Mouse (Mus musculus) myocyte (in vitro differentiated cells): ENCODE measurements around the gene Tmem189. TPM values are rescaled to one million over a fixed set of nuclear protein-coding genes. Genes with fewer than 3 reads are reported as not detected.

Experiments used
- H3K27me3 ChIP-seq: one replicate; pipeline ENCODE4 v1.6.1; 2011; ENCODE audit not compliant: control insufficient read depth, insufficient read depth, insufficient read length
- H3K36me3 ChIP-seq: one replicate; pipeline ENCODE4 v1.6.1; 2011; ENCODE audit not compliant: control insufficient read depth, insufficient read depth
- H3K4me2 ChIP-seq: one replicate; pipeline ENCODE4 v1.6.1; 2011; ENCODE audit warnings: low read depth, control low read depth
- H3K4me3 ChIP-seq: one replicate; pipeline ENCODE4 v1.5.1; 2011; ENCODE audit warnings: mild to moderate bottlenecking, control low read depth, moderate library complexity
- H3K79me2 ChIP-seq: one replicate; pipeline ENCODE4 v1.6.1; 2011; ENCODE audit not compliant: control insufficient read depth, insufficient read depth
- H3ac ChIP-seq: one replicate; pipeline ENCODE4 v1.6.1; 2011; ENCODE audit not compliant: control insufficient read depth, insufficient read length
- CEBPB ChIP-seq: IDR thresholded peaks from 2 replicates; pipeline ENCODE4 v1.6.1; 2011; ENCODE audit warnings: mild to moderate bottlenecking, moderate library complexity; ENCODE audit not compliant: poor library complexity, insufficient read depth, severe bottlenecking
- E2F4 ChIP-seq: IDR thresholded peaks from one replicate; pipeline ENCODE4 v1.6.1; 2011; ENCODE audit warnings: mild to moderate bottlenecking, control low read depth, moderate library complexity; ENCODE audit not compliant: insufficient read depth
- MAX ChIP-seq: IDR thresholded peaks from one replicate; pipeline ENCODE4 v1.6.1; 2011; ENCODE audit warnings: low read depth, mild to moderate bottlenecking, control low read depth
- MYOD1 ChIP-seq, 3 experiments: IDR thresholded peaks; one replicate each; pipeline ENCODE4 v1.6.1; 2011; ENCODE audit warnings: control low read depth in 2 of 3, low read depth in 2 of 3, mild to moderate bottlenecking in 2 of 3, moderate library complexity in 1 of 3; ENCODE audit not compliant: insufficient read length in 2 of 3, control insufficient read depth in 1 of 3
- MYOG ChIP-seq, 3 experiments: IDR thresholded peaks; one replicate each; pipeline ENCODE4 v1.6.1; 2011; ENCODE audit warnings: control low read depth in 2 of 3, low read depth in 2 of 3, mild to moderate bottlenecking in 2 of 3; ENCODE audit not compliant: insufficient read length in 2 of 3, control insufficient read depth in 1 of 3, insufficient read depth in 1 of 3
- POLR2A ChIP-seq: IDR thresholded peaks from one replicate; pipeline ENCODE4 v1.6.1; 2011; ENCODE audit warnings: low read depth, mild to moderate bottlenecking, control low read depth, moderate library complexity; ENCODE audit not compliant: insufficient read length
- POLR2AphosphoS2 ChIP-seq: IDR thresholded peaks from one replicate; pipeline ENCODE4 v1.6.1; 2011; ENCODE audit warnings: low read depth, control low read depth; ENCODE audit not compliant: insufficient read length
- REST ChIP-seq: IDR thresholded peaks from one replicate; pipeline ENCODE4 v1.6.1; 2011; ENCODE audit warnings: mild to moderate bottlenecking, control low read depth, moderate library complexity; ENCODE audit not compliant: insufficient read depth, insufficient read length
- SRF ChIP-seq: IDR thresholded peaks from one replicate; pipeline ENCODE4 v1.6.1; 2011; ENCODE audit warnings: low read depth; ENCODE audit not compliant: control insufficient read depth, insufficient read length
- TCF12 ChIP-seq: IDR thresholded peaks from one replicate; pipeline ENCODE4 v1.6.1; 2011; ENCODE audit warnings: mild to moderate bottlenecking, control low read depth; ENCODE audit not compliant: poor library complexity, insufficient read depth, severe bottlenecking
- TCF3 ChIP-seq: IDR thresholded peaks from one replicate; pipeline ENCODE4 v1.6.1; 2011; ENCODE audit warnings: low read depth, control low read depth; ENCODE audit not compliant: insufficient read length
- USF1 ChIP-seq: IDR thresholded peaks from one replicate; pipeline ENCODE4 v1.6.1; 2011; ENCODE audit warnings: low read depth, mild to moderate bottlenecking, control low read depth, moderate library complexity
- polyA plus RNA-seq: library from polyadenylated mRNA; unstranded; fragments of >200 nt; fragmentation: generic; extraction: Trizol; gene quantifications from one replicate; pipeline ENCODE4 v1.2.1, GENCODE M21; 2012; ENCODE audit warnings: missing spikeins

Gene Tmem189
- polyA plus RNA-seq, 1 experiment, result 91.9 TPM

DNA sequence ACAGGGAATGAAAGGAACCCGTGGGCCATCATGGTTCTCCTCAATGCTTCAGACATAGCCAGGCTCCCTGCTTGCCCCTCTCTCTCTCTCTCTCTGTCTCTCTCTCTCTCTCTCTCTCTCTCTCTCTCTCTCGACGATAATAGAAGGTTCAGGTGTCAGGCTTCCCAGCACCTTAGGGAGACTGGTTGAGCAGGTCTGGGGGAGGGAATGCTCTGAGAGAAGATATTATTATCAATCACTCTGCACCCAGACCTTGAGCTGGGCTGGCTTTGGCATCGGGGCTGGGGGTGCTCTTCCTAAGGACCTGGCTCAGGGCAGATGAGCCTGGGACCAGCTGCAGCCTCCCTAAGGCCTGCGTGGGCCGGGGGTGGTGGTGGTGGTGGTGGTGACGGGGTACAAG, 40.4 kb upstream of the Tmem189 start:
- Histone ChIP-seq H3K4me2 (no peak overlapping the region), H3K27me3 (no peaks in the 10 kb centered on the region), H3K36me3 (no peaks in the 10 kb centered on the region), H3K4me3 (no peak overlapping the region), H3ac (no peak overlapping the region), H3K79me2 (no peaks in the 10 kb centered on the region)
- TF ChIP-seq E2F4 (no peak), SRF (no peak), TCF3 (no peak), USF1 (no peak), MAX (no peak), POLR2A (no peak), MYOG (IDR thresholded peaks at IDR 0.05; ENCODE audit: control insufficient read depth in 1 of 3, insufficient read depth in 1 of 3, insufficient read length in 2 of 3, low read depth in 2 of 3) (no peak), POLR2AphosphoS2 (no peak), REST (no peak), TCF12 (no peak), MYOD1 (IDR thresholded peaks at IDR 0.05; ENCODE audit: control insufficient read depth in 1 of 3, insufficient read length in 2 of 3, low read depth in 2 of 3) (no peak), CEBPB (no peak)

DNA sequence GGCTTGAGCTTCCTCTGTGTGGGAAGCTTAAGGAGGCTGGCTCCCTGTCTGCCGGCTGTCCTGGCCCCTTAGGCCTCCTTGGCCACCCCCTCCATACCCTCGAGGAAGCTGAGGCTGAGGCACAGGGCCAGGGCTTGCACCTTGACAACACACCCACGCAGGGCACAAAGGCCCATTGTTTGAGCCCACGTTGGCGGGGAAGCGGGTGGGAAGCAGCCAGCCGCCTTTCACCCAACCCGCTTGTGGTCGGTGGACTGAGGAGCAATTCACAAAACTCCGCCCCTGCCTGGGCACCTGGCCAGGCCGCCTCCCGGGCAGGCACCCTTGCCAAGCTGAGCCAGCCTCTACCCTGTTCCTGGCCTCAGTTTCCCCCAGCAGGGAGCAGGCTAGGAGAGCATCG, 37.5 kb upstream of the Tmem189 start:
- Histone ChIP-seq H3K79me2 (no peaks in the 10 kb centered on the region), H3K36me3 (no peaks in the 10 kb centered on the region), H3ac (no peak overlapping the region), H3K27me3 (no peaks in the 10 kb centered on the region), H3K4me3 (no peak overlapping the region), H3K4me2 (peak overlapping the region; percentile 25)
- TF ChIP-seq CEBPB (no peak), USF1 (no peak), MYOD1 (IDR thresholded peaks at IDR 0.05; ENCODE audit: control insufficient read depth in 1 of 3, insufficient read length in 2 of 3, low read depth in 2 of 3) (peak in 2 of 3 experiments; percentile 2 to 37), POLR2AphosphoS2 (no peak), TCF3 (no peak), MYOG (IDR thresholded peaks at IDR 0.05; ENCODE audit: control insufficient read depth in 1 of 3, insufficient read depth in 1 of 3, insufficient read length in 2 of 3, low read depth in 2 of 3) (peak in 1 of 3 experiments; percentile 38), MAX (no peak), SRF (no peak), TCF12 (no peak), POLR2A (no peak), E2F4 (no peak), REST (no peak)

DNA sequence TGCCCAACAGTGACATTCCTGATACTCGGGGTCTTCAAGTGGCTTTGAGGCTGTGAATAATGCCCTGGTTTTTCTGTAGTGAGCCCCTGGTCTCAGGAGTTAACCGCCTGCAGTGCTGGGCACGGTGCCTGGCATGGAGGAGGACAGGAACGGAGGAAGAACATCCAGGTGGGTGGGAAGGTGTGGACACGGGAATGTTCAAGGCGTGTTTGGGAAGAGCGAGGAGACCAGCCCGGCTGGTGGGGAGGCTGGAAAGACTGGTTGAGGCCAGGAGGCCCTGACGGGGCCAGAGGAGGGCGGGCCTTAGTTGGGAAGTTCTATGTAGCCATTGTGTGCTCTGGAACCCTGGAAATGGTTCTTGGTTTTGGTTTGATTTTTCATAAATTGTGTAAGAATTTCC, 36.3 kb upstream of the Tmem189 start:
- Histone ChIP-seq H3K4me2 (no peak overlapping the region), H3K27me3 (no peaks in the 10 kb centered on the region), H3K4me3 (no peak overlapping the region), H3ac (no peak overlapping the region), H3K79me2 (no peaks in the 10 kb centered on the region), H3K36me3 (no peaks in the 10 kb centered on the region)
- no peak for TF ChIP-seq USF1
- no peak for TF ChIP-seq SRF

DNA sequence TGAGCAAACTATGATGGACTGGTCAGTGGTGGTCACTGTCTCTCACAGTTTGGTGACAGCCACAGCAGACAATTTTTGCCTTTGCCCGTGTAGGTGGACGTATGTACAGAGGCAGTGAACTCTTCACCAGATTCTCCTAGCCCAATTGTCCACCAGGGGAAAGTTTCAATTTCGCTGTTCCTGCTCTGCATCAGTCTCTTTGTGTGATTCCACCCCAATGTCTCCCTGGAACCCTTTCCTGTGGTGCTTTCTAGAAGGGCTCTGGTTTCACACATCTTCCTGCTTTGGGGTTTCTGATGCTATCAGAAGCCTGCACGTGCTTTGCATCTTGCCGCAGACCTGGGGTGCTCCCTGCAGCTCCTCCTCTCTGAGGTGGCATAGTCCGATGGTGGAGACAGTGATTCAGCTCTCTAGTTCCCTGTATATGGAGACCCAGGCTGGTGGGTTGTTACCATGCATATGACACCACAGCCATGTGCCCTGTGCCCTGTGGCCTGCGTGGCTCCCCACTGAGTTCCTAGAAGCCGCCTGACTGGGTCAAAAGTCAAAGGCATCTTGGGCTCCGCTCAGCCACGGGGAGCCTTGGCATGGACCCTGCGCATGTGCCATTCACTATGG, 34.1 kb upstream of the Tmem189 start:
- H3K27me3 ChIP-seq, result no peaks in the 10 kb centered on the region
- no peaks in the 10 kb centered on the region for H3K36me3 ChIP-seq
- H3K79me2 ChIP-seq, result no peaks in the 10 kb centered on the region
- no peak for TF ChIP-seq POLR2AphosphoS2
- no peak for TF ChIP-seq MYOD1 (IDR thresholded peaks at IDR 0.05; ENCODE audit: control insufficient read depth in 1 of 3, insufficient read length in 2 of 3, low read depth in 2 of 3)
- no peak for TF ChIP-seq REST
- no peak for TF ChIP-seq TCF12
- no peak for TF ChIP-seq POLR2A
- no peak for TF ChIP-seq SRF
- no peak for TF ChIP-seq MAX
- TF ChIP-seq USF1, result no peak
- TF ChIP-seq CEBPB, result no peak
- H3K4me2 ChIP-seq, result no peak overlapping the region
- no peak overlapping the region for H3K4me3 ChIP-seq
- no peak overlapping the region for H3ac ChIP-seq

DNA sequence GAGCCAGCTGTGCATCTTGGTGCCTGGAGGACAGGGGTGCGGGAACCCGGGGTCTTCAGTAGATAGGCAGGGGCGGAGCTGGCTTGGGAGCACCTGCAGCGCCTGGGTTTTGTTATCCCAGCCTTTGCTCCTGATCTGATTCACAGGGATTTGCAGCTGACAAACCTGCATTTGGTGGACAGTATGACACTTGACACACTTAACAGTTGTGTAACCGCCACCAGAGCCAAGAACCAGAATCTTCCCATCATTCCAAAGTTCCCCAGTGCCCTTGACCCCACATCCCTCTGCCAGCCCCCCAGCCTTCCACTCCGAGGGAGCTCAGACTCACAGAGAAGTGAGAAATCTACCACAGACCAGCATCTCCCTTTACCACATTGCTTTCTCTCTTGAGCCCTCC, 32.9 kb upstream of the Tmem189 start:
- TF ChIP-seq POLR2AphosphoS2, result no peak
- no peak for TF ChIP-seq POLR2A
- TF ChIP-seq MYOG (IDR thresholded peaks at IDR 0.05; ENCODE audit: control insufficient read depth in 1 of 3, insufficient read depth in 1 of 3, insufficient read length in 2 of 3, low read depth in 2 of 3), result no peak
- TF ChIP-seq E2F4, result no peak
- TF ChIP-seq MYOD1 (IDR thresholded peaks at IDR 0.05; ENCODE audit: control insufficient read depth in 1 of 3, insufficient read length in 2 of 3, low read depth in 2 of 3), result no peak
- TF ChIP-seq TCF3, result no peak
- TF ChIP-seq CEBPB, result no peak
- Histone ChIP-seq H3K79me2 (no peaks in the 10 kb centered on the region), H3K4me3 (no peak overlapping the region), H3ac (no peak overlapping the region), H3K27me3 (no peaks in the 10 kb centered on the region), H3K36me3 (no peaks in the 10 kb centered on the region), H3K4me2 (no peak overlapping the region)
